In the genomic region with DNA sequence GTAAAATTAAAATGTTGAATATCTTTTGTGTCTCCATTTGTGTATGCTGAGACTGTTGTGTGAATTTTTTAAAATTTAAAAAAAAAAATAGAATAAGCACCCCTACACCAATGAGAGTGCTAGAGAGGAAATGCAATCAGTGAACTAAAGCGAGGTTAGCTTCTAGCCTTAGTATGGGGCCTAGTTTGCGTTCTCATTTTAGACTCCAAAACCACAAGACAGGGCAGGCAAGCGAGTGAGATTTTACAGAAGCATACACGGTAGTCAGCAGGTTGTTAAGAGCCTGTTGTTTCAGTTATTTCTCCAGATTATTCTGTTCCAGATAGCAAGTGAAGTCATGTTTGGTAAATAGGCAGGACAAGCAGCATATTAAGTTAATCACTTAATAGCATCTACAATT, we compare ENCODE assay signal across 17 mouse cellular contexts.
A peak's percentile ranks its signal among the peaks of the same experiment; 100 is the strongest.
DNase-seq lines count a peak whose midpoint lies in the region; TF ChIP-seq lines count a peak whose summit lies in the region.
"Had no signal": no experiment of that assay in that cellular context is flagged by ENCODE, and none has a peak within 500 bp of the region (broad histone marks: within the 10 kb centered on the region; RNA-seq: fewer than 3 reads in every experiment).

No protein-coding gene starts in this region.

- no peak overlapping the region for H3K9ac ChIP-seq in CH12.LX (ENCODE audit: insufficient read depth, low read depth)

- H3K9me3 ChIP-seq in CH12.LX (replicated peaks; ENCODE audit: low read length): no peaks in the 10 kb centered on the region
- H3K9me3 ChIP-seq: G1E had no signal

- peak; percentile 79 for DNase-seq in A20 (ENCODE audit: low read depth, low spot score)
- peak; percentile 53 for DNase-seq in CH12.LX (ENCODE audit: extremely low read depth)
- no peak for DNase-seq in kidney, adult 9 months
- no peak for DNase-seq in kidney, adult 8-10 months
- DNase-seq: adrenal gland, adult 2 months; adrenal gland, adult 8-10 months; adrenal gland, postnatal 10 days; adrenal gland, postnatal 14 days; adrenal gland, postnatal 25 days; adrenal gland, postnatal 36 days; B cell, adult 2 months; cerebellum, adult 11 months; cerebellum, adult 11-12 months; cerebellum, adult 18-20 months; cerebellum, adult 2 months; cerebellum, adult 8-10 months had no signal

- TF ChIP-seq CTCF in CH12.LX (conservative IDR thresholded peaks at IDR 0.05 in 1 of 2, IDR thresholded peaks at IDR 0.05 in 1 of 2; ENCODE audit: low read depth in 2 of 2, low read length in 2 of 2): no peak

- in situ Hi-C loops in CH12.LX (cut with MboI; ENCODE audit: low pct_ligation_motif_present, low pct_unique_long_range_greater_than_20kb, low sequenced_read_pairs): loop anchor here (25.0 kb wide), 1 partner anchor 173 kb away; no protein-coding TSS in a partner anchor

- H3K27ac ChIP-seq in CH12.LX (ENCODE audit: insufficient read depth, low read depth): no peak overlapping the region

- H3K79me2 ChIP-seq in CH12.LX (replicated peaks; ENCODE audit: control insufficient read depth, extremely low read depth, insufficient read depth, poor library complexity, severe bottlenecking): no peaks in the 10 kb centered on the region

- no peaks in the 10 kb centered on the region for H3K36me3 ChIP-seq in CH12.LX (replicated peaks in 1 of 2; ENCODE audit: control insufficient read depth in 1 of 2, insufficient read depth in 1 of 2, low read length in 1 of 2)
- H3K36me3 ChIP-seq: G1E had no signal

- H3K27me3 ChIP-seq in CH12.LX (replicated peaks): no peaks in the 10 kb centered on the region

- dilution Hi-C loops in CH12.LX (cut with MboI; ENCODE audit: extremely low pct_ligation_motif_present, extremely low pct_unique_long_range_greater_than_20kb, low sequenced_read_pairs): no loop called here

- no peak for TF ChIP-seq EP300 in CH12.LX (IDR thresholded peaks at IDR 0.05; ENCODE audit: low read length)

- H3K4me1 ChIP-seq in CH12.LX (ENCODE audit: control insufficient read depth in 1 of 2, insufficient read depth in 2 of 2): peaks cover 6 to 43% of the 10 kb centered on the region in 2 experiments; a peak in 3 of 4 replicates

- TF ChIP-seq RAD21 in CH12.LX (IDR thresholded peaks at IDR 0.05; ENCODE audit: low read depth, low read length): no peak

- H3K4me2 ChIP-seq in CH12.LX (ENCODE audit: insufficient read depth, low read depth, poor library complexity, severe bottlenecking): peak overlapping the region; percentile 29; the same call in 1 of the 2 replicates

- H3K4me3 ChIP-seq in CH12.LX (replicated peaks in 1 of 3; ENCODE audit: low read depth in 2 of 3, low read length in 2 of 3, poor library complexity in 1 of 3): no peak overlapping the region

- no peak for TF ChIP-seq POLR2A in CH12.LX (IDR thresholded peaks at IDR 0.05; ENCODE audit: low read depth, low read length)

TF ChIP-seq in CH12.LX, 34 proteins besides CTCF, POLR2A, EP300 and RAD21:
- TF ChIP-seq ZMIZ1 (IDR thresholded peaks at IDR 0.05; ENCODE audit: low read depth, low read length) (no peak), TBP (conservative IDR thresholded peaks at IDR 0.05; ENCODE audit: low read depth, low read length) (peak; percentile 44; the same call in 1 of the 2 replicates)

Comparison
In these comparisons a context has a peak if more than half of its experiments do, and no peak if none do; other contexts are left out.
1. DNase-seq: peak in A20 (single experiment) and CH12.LX (single experiment); none in kidney, adult 9 months (single experiment) and kidney, adult 8-10 months (0 of 2).